Mouse (Mus musculus) heart, embryonic 14.5 days (tissue): ENCODE measurements around the gene Ece1. TPM values are rescaled to one million over a fixed set of nuclear protein-coding genes. Genes with fewer than 3 reads are reported as not detected.

Experiments
- ATAC-seq: fragments of 200-750 bp; cut with Nextera tagmentation; 2 replicates; pipeline ENCODE4 v1.8.0; 2017; ENCODE audit warnings: low read depth, moderate TSS enrichment; ENCODE audit not compliant: insufficient number of reproducible peaks, insufficient read depth, low FRiP score
- H3K27ac ChIP-seq, 2 experiments: fragments of 200-500 bp in 1 of 2; fragments of 300-500 bp in 1 of 2; sonication (generic) in 1 of 2; replicated peaks in 1 of 2; 2 replicates each; pipeline ENCODE4 v1.5.1; 2012 to 2014; ENCODE audit warnings: low read depth in 2 of 2, low read length in 2 of 2, control low read depth in 1 of 2, mild to moderate bottlenecking in 1 of 2, mixed read lengths in 1 of 2; ENCODE audit not compliant: control insufficient read depth in 1 of 2, insufficient read depth in 1 of 2
- H3K27me3 ChIP-seq: fragments of 300-500 bp; sonication (generic); 2 replicates; pipeline ENCODE4 v1.6.1; 2014; ENCODE audit warnings: mild to moderate bottlenecking, low read length, control low read depth; ENCODE audit not compliant: control insufficient read depth, insufficient read depth
- H3K36me3 ChIP-seq: fragments of 300-500 bp; sonication (generic); 2 replicates; pipeline ENCODE4 v1.6.1; 2014; ENCODE audit warnings: mild to moderate bottlenecking, control low read depth, low read length, mixed read lengths; ENCODE audit not compliant: control insufficient read depth, insufficient read depth
- H3K4me1 ChIP-seq, 2 experiments: fragments of 200-500 bp in 1 of 2; fragments of 300-500 bp in 1 of 2; sonication (generic) in 1 of 2; 2 replicates each; pipeline ENCODE4 v1.6.1; 2012 to 2014; ENCODE audit warnings: low read length in 2 of 2, control low read depth in 1 of 2, mixed read lengths in 1 of 2; ENCODE audit not compliant: control insufficient read depth in 2 of 2, insufficient read depth in 2 of 2
- H3K4me2 ChIP-seq: fragments of 300-500 bp; sonication (generic); 2 replicates; pipeline ENCODE4 v1.6.1; 2014; ENCODE audit warnings: mild to moderate bottlenecking, low read length
- H3K4me3 ChIP-seq, 2 experiments: fragments of 200-500 bp in 1 of 2; fragments of 300-500 bp in 1 of 2; sonication (generic) in 1 of 2; 2 replicates each; pipeline ENCODE4 v1.5.1; 2012 to 2014; ENCODE audit warnings: low read length in 2 of 2, mild to moderate bottlenecking in 2 of 2, control low read depth in 1 of 2, low read depth in 1 of 2, moderate library complexity in 1 of 2; ENCODE audit not compliant: control insufficient read depth in 1 of 2, insufficient read depth in 1 of 2
- H3K9ac ChIP-seq: fragments of 300-500 bp; sonication (generic); 2 replicates; pipeline ENCODE4 v1.6.1; 2014; ENCODE audit warnings: mild to moderate bottlenecking, low read length
- H3K9me3 ChIP-seq: fragments of 300-500 bp; sonication (generic); 2 replicates; pipeline ENCODE4 v1.6.1; 2016; ENCODE audit warnings: low read length, control low read depth; ENCODE audit not compliant: control insufficient read depth
- whole genome bisulfite sequencing: fragments of 180-500 bp; shearing (Covaris S2); extraction: QIAGEN DNeasy Blood & Tissue Kit; methylation state at CpG from one replicate; pipeline ENCODE4 v1.1.7; 2014; 5-methylcytosine and 5-hydroxymethylcytosine counted together
- polyA plus RNA-seq: library from polyadenylated mRNA; unstranded; fragments of >200 nt; fragmentation: Nextera tagmentation; extraction: Ambion mirVana; gene quantifications from 2 replicates; pipeline ENCODE4 v1.2.1, GENCODE M21; 2014

The Ece1 gene
- polyA plus RNA-seq = 92.8 and 94.3 TPM in 2 replicates

GRCm38 (mm10) chr4:137862019-137862418, at the start of gene Ece1:
Ece1 (plus strand) TSS chr4:137862237.
- Histone ChIP-seq H3K27ac (0 out of 4 replicates have a peak within 1 kb of the TSS, but pooled peaks of 1 of the 2 experiments have one; percentile 19), H3K36me3 (no peaks in the 10 kb centered on the region), H3K4me3 (peak within 1 kb of the TSS; percentile 68 to 69), H3K4me2 (peak within 1 kb of the TSS; percentile 83), H3K9me3 (no peaks in the 10 kb centered on the region), H3K9ac (peak within 1 kb of the TSS; percentile 81), H3K27me3 (no peaks in the 10 kb centered on the region), H3K4me1 (peaks cover 11 to 14% of the 10 kb centered on the region in 2 experiments; a peak in 2 of 4 replicates)
- peak; percentile 89 for ATAC-seq
- WGBS = under 1% methylated on average over 37 of the region's 37 CpGs

GRCm38 (mm10) chr4:137812946-137813708, 48.9 kb upstream of the Ece1 start:
- no peak overlapping the region for H3K4me2 ChIP-seq
- no peak overlapping the region for H3K27ac ChIP-seq
- peaks cover 3 to 7% of the 10 kb centered on the region in 2 experiments; a peak in 3 of 4 replicates for H3K4me1 ChIP-seq
- no peaks in the 10 kb centered on the region for H3K36me3 ChIP-seq
- no peaks in the 10 kb centered on the region for H3K9me3 ChIP-seq
- H3K27me3 ChIP-seq = no peaks in the 10 kb centered on the region
- WGBS = 33% methylated on average over 13 of the region's 13 CpGs
- H3K4me3 ChIP-seq = no peak overlapping the region
- H3K9ac ChIP-seq = no peak overlapping the region
- no peak for ATAC-seq

- H3K27ac ChIP-seq = no peak overlapping the region
- peaks cover 3 to 7% of the 10 kb centered on the region in 2 experiments; a peak in 3 of 4 replicates for H3K4me1 ChIP-seq
- no peaks in the 10 kb centered on the region for H3K27me3 ChIP-seq
- H3K9me3 ChIP-seq = no peaks in the 10 kb centered on the region
- H3K9ac ChIP-seq = no peak overlapping the region
- no peak overlapping the region for H3K4me3 ChIP-seq
- 80% methylated on average over 7 of the region's 7 CpGs for WGBS
- no peaks in the 10 kb centered on the region for H3K36me3 ChIP-seq
- no peak overlapping the region for H3K4me2 ChIP-seq
- ATAC-seq = no peak
These were observed 47.9 kb upstream of the Ece1 start for GRCm38 (mm10) chr4:137814140-137814539.

- Histone ChIP-seq H3K27me3 (no peaks in the 10 kb centered on the region), H3K9me3 (no peaks in the 10 kb centered on the region), H3K4me1 (peaks cover 3 to 7% of the 10 kb centered on the region in 2 experiments; a peak in 3 of 4 replicates), H3K4me2 (no peak overlapping the region), H3K9ac (no peak overlapping the region), H3K4me3 (no peak overlapping the region), H3K27ac (no peak overlapping the region), H3K36me3 (no peaks in the 10 kb centered on the region)
- no peak for ATAC-seq
- WGBS = 67% methylated on average over 3 of the region's 3 CpGs
These were observed 46.6 kb upstream of the Ece1 start for GRCm38 (mm10) chr4:137815473-137815872.

- Histone ChIP-seq H3K27me3 (no peaks in the 10 kb centered on the region), H3K9me3 (no peaks in the 10 kb centered on the region), H3K9ac (no peak overlapping the region), H3K27ac (no peak overlapping the region), H3K4me1 (peaks cover 3 to 7% of the 10 kb centered on the region in 2 experiments; a peak in 3 of 4 replicates), H3K36me3 (no peaks in the 10 kb centered on the region), H3K4me2 (no peak overlapping the region), H3K4me3 (no peak overlapping the region)
- WGBS = 59% methylated on average over 7 of the region's 7 CpGs
- ATAC-seq = no peak
These were observed 45.8 kb upstream of the Ece1 start for GRCm38 (mm10) chr4:137816216-137816615.

GRCm38 (mm10) chr4:137818341-137818740, 43.7 kb upstream of the Ece1 start:
- Histone ChIP-seq H3K36me3 (no peaks in the 10 kb centered on the region), H3K4me1 (peaks cover 0 to 5% of the 10 kb centered on the region in 2 experiments; a peak in 1 of 4 replicates), H3K27me3 (no peaks in the 10 kb centered on the region), H3K9me3 (no peaks in the 10 kb centered on the region), H3K4me2 (no peak overlapping the region), H3K9ac (no peak overlapping the region), H3K4me3 (no peak overlapping the region), H3K27ac (no peak overlapping the region)
- ATAC-seq = no peak
- 90% methylated on average over 3 of the region's 3 CpGs for WGBS

- no peak overlapping the region for H3K4me3 ChIP-seq
- no peak overlapping the region for H3K4me2 ChIP-seq
- 81% methylated on average over 2 of the region's 2 CpGs for WGBS
- no peaks in the 10 kb centered on the region for H3K27me3 ChIP-seq
- H3K27ac ChIP-seq = no peak overlapping the region
- H3K9me3 ChIP-seq = no peaks in the 10 kb centered on the region
- no peaks in the 10 kb centered on the region for H3K36me3 ChIP-seq
- no peak overlapping the region for H3K9ac ChIP-seq
- H3K4me1 ChIP-seq = no peaks in the 10 kb centered on the region
- no peak for ATAC-seq
These were observed 42.5 kb upstream of the Ece1 start for GRCm38 (mm10) chr4:137819487-137819886.
